Mouse (Mus musculus): ENCODE results near the gene Tgfb1i1. TPM values are rescaled to one million over a fixed set of nuclear protein-coding genes. Genes with fewer than 3 reads are reported as not detected.

The Tgfb1i1 gene
- polyA plus RNA-seq, 1 experiment from 2014 or later: 14.3 TPM

DNA sequence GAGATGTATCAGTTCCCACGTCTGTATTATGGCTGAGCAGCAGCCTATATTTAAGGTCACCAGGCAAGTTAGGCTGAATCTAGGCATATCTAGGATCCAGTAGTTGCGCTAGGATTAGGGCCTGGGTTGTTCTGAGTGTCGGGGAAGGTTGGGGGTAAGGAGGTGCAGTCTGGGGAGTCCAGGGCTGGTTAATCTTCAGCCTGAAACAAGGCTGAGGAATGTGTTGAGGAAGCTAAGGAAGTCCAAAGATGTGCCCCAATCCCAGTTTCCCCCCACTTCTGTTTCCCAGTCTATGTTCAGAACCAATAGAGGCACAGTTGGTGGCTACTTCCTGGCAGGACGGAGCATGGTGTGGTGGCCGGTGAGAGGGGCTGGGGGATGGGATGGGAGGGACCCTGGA lies 19.4 kb downstream of the Tgfb1i1 start:
- H3K9ac ChIP-seq (ENCODE audit: low read length): no peak overlapping the region
- no peak overlapping the region for H3K4me2 ChIP-seq (ENCODE audit: low read depth, severe bottlenecking)
- DNase-seq (ENCODE audit: low spot score) (no peak), ATAC-seq (ENCODE audit: insufficient number of reproducible peaks, low FRiP score, low TSS enrichment, low read depth) (no peak)
- WGBS: 88% methylated on average over 5 of the region's 5 CpGs
- H3K27ac ChIP-seq (replicated peaks; ENCODE audit: low read depth, low read length): no peak overlapping the region
- H3K9me3 ChIP-seq (ENCODE audit: control insufficient read depth, low read length): no peaks in the 10 kb centered on the region
- no peak overlapping the region for H3K4me3 ChIP-seq (ENCODE audit: low read depth, low read length)
- no peaks in the 10 kb centered on the region for H3K4me1 ChIP-seq (ENCODE audit: control insufficient read depth, insufficient read depth, low read length)
- no peaks in the 10 kb centered on the region for H3K27me3 ChIP-seq (ENCODE audit: control insufficient read depth, insufficient read depth, low read length)
- H3K36me3 ChIP-seq (ENCODE audit: control insufficient read depth, insufficient read depth, low read length): no peaks in the 10 kb centered on the region

DNA sequence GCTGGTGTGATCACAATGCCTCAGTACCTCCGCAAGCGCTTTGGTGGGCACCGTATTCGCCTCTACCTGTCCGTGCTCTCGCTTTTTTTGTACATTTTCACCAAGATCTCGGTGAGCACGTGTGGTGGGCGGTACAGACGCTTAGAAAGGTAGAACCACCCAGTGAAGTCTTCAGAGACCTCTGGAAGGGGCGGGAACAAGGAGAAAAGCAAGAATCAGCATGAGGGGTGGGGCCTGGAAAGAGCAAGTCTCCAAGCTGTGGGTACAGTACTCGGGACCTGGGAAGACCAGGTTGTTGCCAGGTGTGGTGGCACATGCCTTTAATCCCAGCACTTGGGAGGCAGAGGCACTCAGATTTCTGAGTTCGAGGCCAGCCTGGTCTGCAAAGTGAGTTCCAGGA lies 20.8 kb downstream of the Tgfb1i1 start:
- H3K4me1 ChIP-seq (ENCODE audit: control insufficient read depth, insufficient read depth, low read length): no peaks in the 10 kb centered on the region
- ATAC-seq (ENCODE audit: insufficient number of reproducible peaks, low FRiP score, low TSS enrichment, low read depth) (no peak), DNase-seq (ENCODE audit: low spot score) (no peak)
- no peak overlapping the region for H3K4me2 ChIP-seq (ENCODE audit: low read depth, severe bottlenecking)
- no peaks in the 10 kb centered on the region for H3K27me3 ChIP-seq (ENCODE audit: control insufficient read depth, insufficient read depth, low read length)
- no peak overlapping the region for H3K4me3 ChIP-seq (ENCODE audit: low read depth, low read length)
- peaks cover 7% of the 10 kb centered on the region; the same call in 1 of the 2 replicates for H3K36me3 ChIP-seq (ENCODE audit: control insufficient read depth, insufficient read depth, low read length)
- H3K27ac ChIP-seq (replicated peaks; ENCODE audit: low read depth, low read length): no peak overlapping the region
- H3K9me3 ChIP-seq (ENCODE audit: control insufficient read depth, low read length): no peaks in the 10 kb centered on the region
- WGBS: 61% methylated on average over 13 of the region's 13 CpGs
- H3K9ac ChIP-seq (ENCODE audit: low read length): no peak overlapping the region

DNA sequence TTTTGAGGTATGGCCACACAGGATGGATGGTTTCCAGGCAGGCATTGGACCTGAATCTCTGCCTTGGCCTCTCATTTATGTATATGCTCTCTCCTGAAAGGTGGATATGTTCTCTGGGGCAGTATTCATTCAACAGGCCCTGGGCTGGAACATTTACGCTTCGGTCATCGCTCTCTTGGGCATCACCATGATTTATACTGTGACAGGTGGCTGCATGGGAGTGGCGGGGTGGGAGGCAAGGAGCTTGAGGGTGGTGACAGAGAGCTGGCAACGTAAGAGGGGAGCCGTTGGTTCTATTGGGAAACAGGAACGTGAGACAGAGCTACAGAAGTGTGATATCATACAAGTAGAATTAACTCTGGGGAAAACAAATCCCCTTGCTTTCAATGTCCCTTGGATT lies 21.2 kb downstream of the Tgfb1i1 start:
- Histone ChIP-seq H3K27ac (replicated peaks; ENCODE audit: low read depth, low read length) (no peak overlapping the region), H3K4me3 (ENCODE audit: low read depth, low read length) (no peak overlapping the region), H3K4me1 (ENCODE audit: control insufficient read depth, insufficient read depth, low read length) (no peaks in the 10 kb centered on the region), H3K9me3 (ENCODE audit: control insufficient read depth, low read length) (no peaks in the 10 kb centered on the region), H3K27me3 (ENCODE audit: control insufficient read depth, insufficient read depth, low read length) (no peaks in the 10 kb centered on the region), H3K4me2 (ENCODE audit: low read depth, severe bottlenecking) (no peak overlapping the region), H3K36me3 (ENCODE audit: control insufficient read depth, insufficient read depth, low read length) (peaks cover 8% of the 10 kb centered on the region; the same call in 1 of the 2 replicates), H3K9ac (ENCODE audit: low read length) (no peak overlapping the region)
- 85% methylated on average over 7 of the region's 7 CpGs for WGBS
- no peak for DNase-seq (ENCODE audit: low spot score)
- no peak for ATAC-seq (ENCODE audit: insufficient number of reproducible peaks, low FRiP score, low TSS enrichment, low read depth)

DNA sequence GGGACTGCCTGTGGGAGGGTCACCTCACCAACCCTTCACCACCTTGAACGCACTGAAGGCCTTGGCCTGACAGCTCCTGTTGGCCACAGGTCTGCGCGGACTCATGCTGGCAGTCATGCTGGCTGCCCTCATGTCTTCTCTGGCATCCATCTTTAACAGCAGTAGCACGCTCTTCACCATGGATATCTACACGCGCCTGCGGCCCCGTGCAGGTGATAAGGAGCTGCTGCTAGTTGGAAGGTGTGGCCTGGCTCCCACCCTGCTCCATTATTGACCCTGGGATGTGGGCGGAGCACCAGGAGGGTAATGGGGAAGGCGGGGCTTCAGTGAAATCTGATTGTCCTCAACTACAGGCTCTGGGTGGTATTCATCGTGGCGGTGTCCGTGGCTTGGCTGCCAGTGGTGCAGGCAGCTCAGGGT lies 23.8 kb downstream of the Tgfb1i1 start:
- Histone ChIP-seq H3K9me3 (ENCODE audit: control insufficient read depth, low read length) (no peaks in the 10 kb centered on the region), H3K4me3 (ENCODE audit: low read depth, low read length) (no peak overlapping the region), H3K27ac (replicated peaks; ENCODE audit: low read depth, low read length) (no peak overlapping the region), H3K9ac (ENCODE audit: low read length) (no peak overlapping the region), H3K4me1 (ENCODE audit: control insufficient read depth, insufficient read depth, low read length) (no peaks in the 10 kb centered on the region), H3K36me3 (ENCODE audit: control insufficient read depth, insufficient read depth, low read length) (peaks cover 20% of the 10 kb centered on the region), H3K27me3 (ENCODE audit: control insufficient read depth, insufficient read depth, low read length) (no peaks in the 10 kb centered on the region), H3K4me2 (ENCODE audit: low read depth, severe bottlenecking) (no peak overlapping the region)
- ATAC-seq (ENCODE audit: insufficient number of reproducible peaks, low FRiP score, low TSS enrichment, low read depth) (no peak), DNase-seq (ENCODE audit: low spot score) (no peak)
- 42% methylated on average over 13 of the region's 13 CpGs for WGBS

DNA sequence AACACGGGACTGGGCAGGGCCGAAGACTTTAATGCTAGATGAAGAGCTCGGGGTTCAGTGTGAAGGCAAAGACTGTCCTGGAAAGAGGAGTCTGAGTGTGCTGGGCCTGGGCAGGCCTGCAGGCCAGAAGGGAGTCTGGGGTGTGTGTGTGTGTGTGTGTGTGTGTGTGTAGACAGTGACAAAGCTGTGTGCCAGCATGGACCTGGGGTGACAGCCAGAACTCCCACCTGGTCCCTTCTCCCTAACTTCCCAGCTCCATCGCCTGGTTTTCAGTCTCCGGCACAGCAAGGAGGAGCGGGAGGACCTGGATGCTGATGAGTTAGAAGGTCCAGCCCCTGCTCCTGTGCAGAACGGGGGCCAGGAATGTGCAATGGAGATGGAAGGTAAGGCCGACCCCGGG lies 24.9 kb downstream of the Tgfb1i1 start:
- Histone ChIP-seq H3K36me3 (ENCODE audit: control insufficient read depth, insufficient read depth, low read length) (peaks cover 26% of the 10 kb centered on the region), H3K9ac (ENCODE audit: low read length) (no peak overlapping the region), H3K4me1 (ENCODE audit: control insufficient read depth, insufficient read depth, low read length) (no peaks in the 10 kb centered on the region), H3K9me3 (ENCODE audit: control insufficient read depth, low read length) (no peaks in the 10 kb centered on the region), H3K27ac (replicated peaks; ENCODE audit: low read depth, low read length) (no peak overlapping the region), H3K4me3 (ENCODE audit: low read depth, low read length) (no peak overlapping the region), H3K4me2 (ENCODE audit: low read depth, severe bottlenecking) (no peak overlapping the region), H3K27me3 (ENCODE audit: control insufficient read depth, insufficient read depth, low read length) (no peaks in the 10 kb centered on the region)
- WGBS: 96% methylated on average over 9 of the region's 9 CpGs
- ATAC-seq (ENCODE audit: insufficient number of reproducible peaks, low FRiP score, low TSS enrichment, low read depth): no peak
- DNase-seq (ENCODE audit: low spot score): no peak

DNA sequence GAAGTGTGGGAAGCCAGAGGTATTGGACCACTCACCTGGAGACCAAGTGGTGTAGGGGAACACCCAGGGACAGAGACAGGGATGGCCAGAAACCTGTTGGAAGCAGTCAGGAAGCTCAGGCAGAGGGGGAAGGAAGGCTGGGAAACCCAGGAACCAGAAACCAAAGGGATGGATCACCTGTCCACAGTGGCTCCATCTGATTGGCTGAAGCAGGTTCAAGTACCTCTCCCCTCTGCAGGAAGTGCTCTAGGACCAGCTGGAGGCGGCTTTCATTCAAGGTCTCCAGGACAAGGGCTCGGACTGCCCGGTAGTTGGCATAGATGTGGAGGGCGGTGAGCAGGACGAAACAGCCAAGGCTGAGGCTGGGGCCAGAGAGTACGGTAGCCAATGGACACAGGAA lies 29.4 kb downstream of the Tgfb1i1 start:
- H3K36me3 ChIP-seq (ENCODE audit: control insufficient read depth, insufficient read depth, low read length): peaks cover 26% of the 10 kb centered on the region

DNA sequence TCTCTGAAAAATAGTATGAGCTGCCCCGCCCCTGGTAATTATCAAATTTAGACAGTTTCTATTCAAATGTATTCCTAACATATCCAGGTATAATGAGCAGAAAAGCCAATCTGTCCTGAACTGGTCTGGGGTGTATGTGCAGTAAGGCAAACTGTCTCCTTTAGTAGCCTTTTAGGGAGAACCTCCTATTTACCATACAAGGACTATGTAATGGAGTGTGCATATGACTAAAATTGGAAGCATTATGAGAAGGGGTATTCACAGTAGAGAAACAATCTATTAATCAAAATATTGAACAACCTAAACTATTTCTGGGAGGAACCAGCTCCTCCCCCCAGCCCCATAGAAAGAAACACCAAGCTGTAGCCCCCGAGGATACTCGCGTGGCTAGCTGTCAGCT lies 33.1 kb downstream of the Tgfb1i1 start:
- H3K27me3 ChIP-seq (ENCODE audit: control insufficient read depth, insufficient read depth, low read length): no peaks in the 10 kb centered on the region
- H3K36me3 ChIP-seq (ENCODE audit: control insufficient read depth, insufficient read depth, low read length): peaks cover 13% of the 10 kb centered on the region
- WGBS: 95% methylated on average over 4 of the region's 4 CpGs

More for the DNA sequence above, 29.4 kb downstream of the Tgfb1i1 start:
- 92% methylated on average over 6 of the region's 6 CpGs for WGBS
- DNase-seq (ENCODE audit: low spot score) (no peak), ATAC-seq (ENCODE audit: insufficient number of reproducible peaks, low FRiP score, low TSS enrichment, low read depth) (no peak)
- H3K9ac ChIP-seq (ENCODE audit: low read length): no peak overlapping the region
- H3K27me3 ChIP-seq (ENCODE audit: control insufficient read depth, insufficient read depth, low read length): no peaks in the 10 kb centered on the region
- no peaks in the 10 kb centered on the region for H3K4me1 ChIP-seq (ENCODE audit: control insufficient read depth, insufficient read depth, low read length)
- H3K4me2 ChIP-seq (ENCODE audit: low read depth, severe bottlenecking): no peak overlapping the region
- H3K4me3 ChIP-seq (ENCODE audit: low read depth, low read length): no peak overlapping the region
- H3K9me3 ChIP-seq (ENCODE audit: control insufficient read depth, low read length): no peaks in the 10 kb centered on the region
- H3K27ac ChIP-seq (replicated peaks; ENCODE audit: low read depth, low read length): no peak overlapping the region

DNA sequence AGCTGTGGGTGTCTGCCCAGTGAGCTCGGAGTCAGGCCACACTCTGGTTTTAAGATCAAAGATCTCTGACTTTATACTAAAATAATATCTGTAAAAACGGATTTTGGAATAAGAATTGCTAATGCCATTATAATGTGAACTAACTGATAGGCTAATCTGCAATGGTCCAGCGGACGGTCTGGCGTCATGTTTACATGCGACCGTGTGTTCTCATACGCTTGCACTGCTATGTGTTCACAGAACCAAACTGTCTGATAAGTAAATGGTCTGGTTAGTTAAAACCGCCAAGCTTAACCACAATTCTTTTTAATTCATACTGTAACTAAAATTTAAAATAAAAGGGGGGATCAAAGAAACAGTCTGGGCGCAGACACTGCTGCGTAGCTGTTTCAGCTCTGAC lies 35.2 kb downstream of the Tgfb1i1 start:
- DNase-seq (ENCODE audit: low spot score) (no peak), ATAC-seq (ENCODE audit: insufficient number of reproducible peaks, low FRiP score, low TSS enrichment, low read depth) (no peak)
- H3K4me1 ChIP-seq (ENCODE audit: control insufficient read depth, insufficient read depth, low read length): peaks cover 6% of the 10 kb centered on the region; the same call in 1 of the 2 replicates
- 89% methylated on average over 11 of the region's 11 CpGs for WGBS
- no peak overlapping the region for H3K27ac ChIP-seq (replicated peaks; ENCODE audit: low read depth, low read length)
- H3K36me3 ChIP-seq (ENCODE audit: control insufficient read depth, insufficient read depth, low read length): no peaks in the 10 kb centered on the region
- no peaks in the 10 kb centered on the region for H3K27me3 ChIP-seq (ENCODE audit: control insufficient read depth, insufficient read depth, low read length)
- H3K9me3 ChIP-seq (ENCODE audit: control insufficient read depth, low read length): no peaks in the 10 kb centered on the region
- no peak overlapping the region for H3K4me2 ChIP-seq (ENCODE audit: low read depth, severe bottlenecking)
- no peak overlapping the region for H3K9ac ChIP-seq (ENCODE audit: low read length)
- H3K4me3 ChIP-seq (ENCODE audit: low read depth, low read length): no peak overlapping the region

More for the DNA sequence above, 33.1 kb downstream of the Tgfb1i1 start:
- ATAC-seq (ENCODE audit: insufficient number of reproducible peaks, low FRiP score, low TSS enrichment, low read depth) (no peak), DNase-seq (ENCODE audit: low spot score) (no peak)
- peaks cover 6% of the 10 kb centered on the region; the same call in 1 of the 2 replicates for H3K4me1 ChIP-seq (ENCODE audit: control insufficient read depth, insufficient read depth, low read length)
- H3K9me3 ChIP-seq (ENCODE audit: control insufficient read depth, low read length): no peaks in the 10 kb centered on the region
- H3K4me3 ChIP-seq (ENCODE audit: low read depth, low read length): no peak overlapping the region
- no peak overlapping the region for H3K9ac ChIP-seq (ENCODE audit: low read length)
- H3K27ac ChIP-seq (replicated peaks; ENCODE audit: low read depth, low read length): no peak overlapping the region
- no peak overlapping the region for H3K4me2 ChIP-seq (ENCODE audit: low read depth, severe bottlenecking)

Data from limb, embryonic 11.5 days (tissue).